Mouse (Mus musculus) C2C12 (cell line): Measurements from ENCODE around the gene Sufu.

Experiments
- CEBPB ChIP-seq: IDR thresholded peaks from one replicate; pipeline ENCODE4 v1.6.1; 2011; ENCODE audit warnings: low read depth, mild to moderate bottlenecking, control low read depth, moderate library complexity
- CTCF ChIP-seq: IDR thresholded peaks from one replicate; pipeline ENCODE4 v1.5.1; 2011; ENCODE audit not compliant: control insufficient read depth, insufficient read depth, insufficient read length
- FOSL1 ChIP-seq: IDR thresholded peaks from one replicate; pipeline ENCODE4 v1.8.0; 2011; ENCODE audit warnings: mild to moderate bottlenecking, low read length; ENCODE audit not compliant: poor library complexity, insufficient read depth, severe bottlenecking
- MAX ChIP-seq: IDR thresholded peaks from one replicate; pipeline ENCODE4 v1.6.1; 2011; ENCODE audit warnings: mild to moderate bottlenecking, control low read depth
- MYOD1 ChIP-seq: IDR thresholded peaks from one replicate; pipeline ENCODE4 v1.6.1; 2011; ENCODE audit warnings: low read depth; ENCODE audit not compliant: control insufficient read depth, insufficient read length
- MYOG ChIP-seq: IDR thresholded peaks from one replicate; pipeline ENCODE4 v1.6.1; 2011; ENCODE audit not compliant: control insufficient read depth, insufficient read length; ENCODE audit errors: extremely low read depth
- USF1 ChIP-seq: IDR thresholded peaks from one replicate; pipeline ENCODE4 v1.6.1; 2011; ENCODE audit warnings: low read depth, mild to moderate bottlenecking, control low read depth, moderate library complexity

DNA sequence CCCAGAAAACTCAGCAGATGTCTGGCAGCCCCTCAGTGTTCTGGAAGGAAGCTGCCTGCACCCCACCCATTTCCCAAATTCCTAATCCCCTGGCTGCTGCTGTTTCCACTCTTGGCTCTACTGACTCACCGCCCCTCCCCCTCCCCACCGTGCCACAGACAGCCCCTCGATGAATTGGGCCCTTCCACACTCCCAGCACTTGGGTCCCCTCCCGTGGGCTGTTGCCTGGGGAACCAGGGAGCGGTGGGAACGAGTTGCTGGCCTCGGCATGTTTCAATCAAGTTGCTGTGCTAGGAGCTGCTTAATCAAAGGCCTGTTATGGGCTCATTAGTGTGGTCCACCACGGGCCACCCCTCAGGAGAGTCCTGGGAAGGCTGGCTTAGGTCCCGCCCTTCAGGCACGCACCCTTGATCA, 80.7 kb downstream of the Sufu start:
- TF ChIP-seq MAX (no peak), CTCF (no peak), CEBPB (no peak), USF1 (no peak), MYOD1 (no peak), MYOG (no peak), FOSL1 (no peak)
